Mouse (Mus musculus): ENCODE results near the gene Glyat. TPM values are rescaled to one million over a fixed set of nuclear protein-coding genes. Genes with fewer than 3 reads are reported as not detected.
A peak's percentile ranks its signal among the peaks of the same experiment; 100 is the strongest.

Glyat gene
- total and polyA plus RNA-seq, 2 experiments: 56.1 to 277 TPM

GRCm38 (mm10) chr19:12684638-12685037, 51.5 kb downstream of the Glyat start:
- no peak for TF ChIP-seq POLR2A (IDR thresholded peaks at IDR 0.05; ENCODE audit: extremely low read depth, insufficient read depth, low read length)
- no peak for TF ChIP-seq CTCF (IDR thresholded peaks at IDR 0.05; ENCODE audit: low read depth, low read length)
- peak; percentile 90 for DNase-seq (ENCODE audit: extremely low read depth, low read depth, low spot score)
- Histone ChIP-seq H3K36me3 (ENCODE audit: control insufficient read depth, insufficient read depth, low read length) (no peaks in the 10 kb centered on the region), H3K79me2 (ENCODE audit: control insufficient read depth, insufficient read depth, low read length) (no peaks in the 10 kb centered on the region), H3K27ac (replicated peaks; ENCODE audit: insufficient read depth, low read depth, low read length) (no peak overlapping the region), H3K4me3 (ENCODE audit: insufficient read depth, low read depth, low read length) (no peak overlapping the region), H3K27me3 (ENCODE audit: control insufficient read depth, insufficient read depth, low read length) (no peaks in the 10 kb centered on the region), H3K4me1 (ENCODE audit: control insufficient read depth, insufficient read depth, low read length) (peaks cover 2% of the 10 kb centered on the region; the same call in 1 of the 2 replicates), H3K9ac (ENCODE audit: low read depth, low read length) (no peak overlapping the region)

DNA sequence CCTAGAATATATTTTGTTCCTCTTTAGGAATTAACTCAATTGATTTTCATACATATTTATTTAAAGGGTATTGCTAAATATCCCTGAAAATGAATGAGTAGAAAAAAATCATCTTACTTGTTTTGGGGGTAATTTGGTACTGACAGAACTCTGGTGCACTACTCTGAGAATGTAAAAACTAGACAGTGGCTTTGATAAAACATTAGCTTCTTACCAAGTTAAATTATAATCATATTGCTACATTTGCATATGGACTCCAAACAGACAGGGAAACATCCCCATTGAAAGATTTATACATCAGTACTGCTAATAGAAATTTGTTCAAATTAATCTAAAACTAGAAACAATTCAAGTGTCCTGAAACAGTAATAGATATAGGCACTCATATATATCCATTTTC, 52.1 kb downstream of the Glyat start:
- no peak for DNase-seq (ENCODE audit: extremely low read depth, low read depth, low spot score)
- TF ChIP-seq CTCF (IDR thresholded peaks at IDR 0.05; ENCODE audit: low read depth, low read length): no peak
- TF ChIP-seq POLR2A (IDR thresholded peaks at IDR 0.05; ENCODE audit: extremely low read depth, insufficient read depth, low read length): no peak
- Histone ChIP-seq H3K27ac (replicated peaks; ENCODE audit: insufficient read depth, low read depth, low read length) (no peak overlapping the region), H3K9ac (ENCODE audit: low read depth, low read length) (no peak overlapping the region), H3K27me3 (ENCODE audit: control insufficient read depth, insufficient read depth, low read length) (no peaks in the 10 kb centered on the region), H3K36me3 (ENCODE audit: control insufficient read depth, insufficient read depth, low read length) (no peaks in the 10 kb centered on the region), H3K4me1 (ENCODE audit: control insufficient read depth, insufficient read depth, low read length) (peaks cover 2% of the 10 kb centered on the region; the same call in 1 of the 2 replicates), H3K79me2 (ENCODE audit: control insufficient read depth, insufficient read depth, low read length) (no peaks in the 10 kb centered on the region), H3K4me3 (ENCODE audit: insufficient read depth, low read depth, low read length) (no peak overlapping the region)

- Histone ChIP-seq H3K4me1 (ENCODE audit: control insufficient read depth, insufficient read depth, low read length) (peaks cover 15% of the 10 kb centered on the region; the same call in 1 of the 2 replicates), H3K9ac (ENCODE audit: low read depth, low read length) (peak within 1 kb of the TSS; percentile 70; the same call in 1 of the 2 replicates), H3K36me3 (ENCODE audit: control insufficient read depth, insufficient read depth, low read length) (peaks cover 3% of the 10 kb centered on the region; the same call in 1 of the 2 replicates), H3K27me3 (ENCODE audit: control insufficient read depth, insufficient read depth, low read length) (no peaks in the 10 kb centered on the region), H3K79me2 (ENCODE audit: control insufficient read depth, insufficient read depth, low read length) (no peaks in the 10 kb centered on the region; the same call in 1 of the 2 replicates), H3K27ac (replicated peaks; ENCODE audit: insufficient read depth, low read depth, low read length) (peak within 1 kb of the TSS; percentile 80), H3K4me3 (ENCODE audit: insufficient read depth, low read depth, low read length) (peak within 1 kb of the TSS; percentile 67)
- 16% methylated on average over 3 of the region's 3 CpGs for WGBS
- peak; percentile 93 for DNase-seq (ENCODE audit: extremely low read depth, low read depth, low spot score)
- TF ChIP-seq POLR2A (IDR thresholded peaks at IDR 0.05; ENCODE audit: extremely low read depth, insufficient read depth, low read length) (no peak), CTCF (IDR thresholded peaks at IDR 0.05; ENCODE audit: low read depth, low read length) (no peak)
These were observed 62.5 kb downstream of the Glyat start, which contains the start of gene Keg1 for GRCm38 (mm10) chr19:12695590-12695989. Gene Keg1 (plus strand): TSS chr19:12695786.

- H3K27me3 ChIP-seq (ENCODE audit: control insufficient read depth, insufficient read depth, low read length): no peaks in the 10 kb centered on the region
- peak overlapping the region; percentile 80 for H3K27ac ChIP-seq (replicated peaks; ENCODE audit: insufficient read depth, low read depth, low read length)
- DNase-seq (ENCODE audit: extremely low read depth, low read depth, low spot score): peak; percentile 95
- no peak for TF ChIP-seq POLR2A (IDR thresholded peaks at IDR 0.05; ENCODE audit: extremely low read depth, insufficient read depth, low read length)
- H3K4me3 ChIP-seq (ENCODE audit: insufficient read depth, low read depth, low read length): peak overlapping the region; percentile 67
- H3K79me2 ChIP-seq (ENCODE audit: control insufficient read depth, insufficient read depth, low read length): no peaks in the 10 kb centered on the region; the same call in 1 of the 2 replicates
- peaks cover 15% of the 10 kb centered on the region; the same call in 1 of the 2 replicates for H3K4me1 ChIP-seq (ENCODE audit: control insufficient read depth, insufficient read depth, low read length)
- peaks cover 3% of the 10 kb centered on the region; the same call in 1 of the 2 replicates for H3K36me3 ChIP-seq (ENCODE audit: control insufficient read depth, insufficient read depth, low read length)
- H3K9ac ChIP-seq (ENCODE audit: low read depth, low read length): peak overlapping the region; percentile 70; the same call in 1 of the 2 replicates
These were observed 63.1 kb downstream of the Glyat start for GRCm38 (mm10) chr19:12696221-12696620.

Other genes starting within 250 kb of the Glyat start
- gene Olfr1440, start 246.0 kb upstream of the Glyat start, total RNA-seq (2014; rRNA removed): not detected in 2 replicates
- not detected in 2 replicates for gene Olfr1440, start 246.0 kb upstream of the Glyat start, polyA plus RNA-seq (2012; rRNA removed)
- gene Olfr1441, start 215.9 kb upstream of the Glyat start, total RNA-seq (2014; rRNA removed): not detected in 2 replicates
- not detected in 2 replicates for gene Olfr1441, start 215.9 kb upstream of the Glyat start, polyA plus RNA-seq (2012; rRNA removed)
- not detected in 2 replicates for gene Pfpl, start 205.4 kb upstream of the Glyat start, total RNA-seq (2014; rRNA removed)
- gene Pfpl, start 205.4 kb upstream of the Glyat start, polyA plus RNA-seq (2012; rRNA removed): not detected in 2 replicates
- 27.1 and 30.9 TPM in 2 replicates for gene Mpeg1, start 172.5 kb upstream of the Glyat start, total RNA-seq (2014; rRNA removed)
- 6.1 and 7.4 TPM in 2 replicates for gene Mpeg1, start 172.5 kb upstream of the Glyat start, polyA plus RNA-seq (2012; rRNA removed)
- 1.8 and 3.8 TPM in 2 replicates for gene Dtx4, start 131.9 kb upstream of the Glyat start, total RNA-seq (2014; rRNA removed)
- gene Dtx4, start 131.9 kb upstream of the Glyat start, polyA plus RNA-seq (2012; rRNA removed): 6.5 and 7.2 TPM in 2 replicates
- gene Fam111a, start 87.6 kb upstream of the Glyat start, total RNA-seq (2014; rRNA removed): 2.3 and 2.4 TPM in 2 replicates
- gene Fam111a, start 87.6 kb upstream of the Glyat start, polyA plus RNA-seq (2012; rRNA removed): 0.12 and 0.24 TPM in 2 replicates
- gene Gm4952, start 33.3 kb upstream of the Glyat start, total RNA-seq (2014; rRNA removed): 91.4 and 132 TPM in 2 replicates
- 41.7 and 68.7 TPM in 2 replicates for gene Gm4952, start 33.3 kb upstream of the Glyat start, polyA plus RNA-seq (2012; rRNA removed)
- 0.28 and 0.40 TPM in 2 replicates for gene Olfr1442, start 37.1 kb downstream of the Glyat start, total RNA-seq (2014; rRNA removed)
- 0.14 TPM in 1 of 2 replicates, not detected in the other for gene Olfr1442, start 37.1 kb downstream of the Glyat start, polyA plus RNA-seq (2012; rRNA removed)
- gene Olfr1443, start 44.8 kb downstream of the Glyat start, total RNA-seq (2014; rRNA removed): 0.09 TPM in 1 of 2 replicates, not detected in the other
- 0.05 TPM in 1 of 2 replicates, not detected in the other for gene Olfr1443, start 44.8 kb downstream of the Glyat start, polyA plus RNA-seq (2012; rRNA removed)
- 146 and 154 TPM in 2 replicates for gene Keg1, start 62.5 kb downstream of the Glyat start, total RNA-seq (2014; rRNA removed)
- gene Keg1, start 62.5 kb downstream of the Glyat start, polyA plus RNA-seq (2012; rRNA removed): 67.6 and 93.4 TPM in 2 replicates
- gene Cntf, start 132.3 kb downstream of the Glyat start, total RNA-seq (2014; rRNA removed): 1.4 and 3.0 TPM in 2 replicates
- 0.66 TPM in 2 replicates for gene Cntf, start 132.3 kb downstream of the Glyat start, polyA plus RNA-seq (2012; rRNA removed)
- 35.2 and 38.7 TPM in 2 replicates for gene Zfp91, start 162.8 kb downstream of the Glyat start, total RNA-seq (2014; rRNA removed)
- 11.8 and 12.3 TPM in 2 replicates for gene Zfp91, start 162.8 kb downstream of the Glyat start, polyA plus RNA-seq (2012; rRNA removed)
- 2.6 and 4.4 TPM in 2 replicates for gene Lpxn, start 162.9 kb downstream of the Glyat start, total RNA-seq (2014; rRNA removed)
- gene Lpxn, start 162.9 kb downstream of the Glyat start, polyA plus RNA-seq (2012; rRNA removed): 0.92 and 1.2 TPM in 2 replicates
- gene Gm5244, start 213.4 kb downstream of the Glyat start, total RNA-seq (2014; rRNA removed): not detected in 2 replicates
- not detected in 2 replicates for gene Gm5244, start 213.4 kb downstream of the Glyat start, polyA plus RNA-seq (2012; rRNA removed)
- gene Olfr1444, start 224.0 kb downstream of the Glyat start, total RNA-seq (2014; rRNA removed): not detected in 2 replicates
- not detected in 2 replicates for gene Olfr1444, start 224.0 kb downstream of the Glyat start, polyA plus RNA-seq (2012; rRNA removed)

All from liver, adult 2 months (tissue).